Mouse (Mus musculus) lung, embryonic 14.5 days (tissue): ENCODE results near the gene Gm1113. TPM values are rescaled to one million over a fixed set of nuclear protein-coding genes. Genes with fewer than 3 reads are reported as not detected.

ENCODE experiments used
- ATAC-seq: fragments of 200-750 bp; cut with Nextera tagmentation; 2 replicates; pipeline ENCODE4 v1.8.0; 2017; ENCODE audit warnings: mild to moderate bottlenecking, moderate TSS enrichment, moderate library complexity; ENCODE audit not compliant: insufficient read depth
- DNase-seq: peaks from one replicate; pipeline ENCODE4 v3.0.0-alpha.2; 2015
- H3K27ac ChIP-seq: fragments of 300-500 bp; sonication (generic); 2 replicates; pipeline ENCODE4 v1.5.1; 2014; ENCODE audit warnings: low read depth, mild to moderate bottlenecking, moderate library complexity
- H3K27me3 ChIP-seq: fragments of 300-500 bp; sonication (generic); 2 replicates; pipeline ENCODE4 v1.6.1; 2014; ENCODE audit warnings: low read length, control low read depth; ENCODE audit not compliant: insufficient read depth
- H3K36me3 ChIP-seq: fragments of 300-500 bp; sonication (generic); 2 replicates; pipeline ENCODE4 v1.6.1; 2014; ENCODE audit warnings: control low read depth; ENCODE audit not compliant: insufficient read depth
- H3K4me1 ChIP-seq: fragments of 300-500 bp; sonication (generic); 2 replicates; pipeline ENCODE4 v1.6.1; 2014; ENCODE audit warnings: antibody characterized with exemption, control low read depth; ENCODE audit not compliant: insufficient read depth
- H3K4me2 ChIP-seq: fragments of 300-500 bp; sonication (generic); 2 replicates; pipeline ENCODE4 v1.6.1; 2014; ENCODE audit warnings: mild to moderate bottlenecking
- H3K4me3 ChIP-seq: fragments of 300-500 bp; sonication (generic); 2 replicates; pipeline ENCODE4 v1.5.1; 2014; ENCODE audit warnings: low read depth, low read length
- H3K9ac ChIP-seq: fragments of 300-500 bp; sonication (generic); 2 replicates; pipeline ENCODE4 v1.6.1; 2014
- H3K9me3 ChIP-seq: fragments of 300-500 bp; sonication (generic); 2 replicates; pipeline ENCODE4 v1.6.1; 2016; ENCODE audit warnings: low read depth, low read length, control low read depth
- CTCF ChIP-seq: IDR thresholded peaks from 2 replicates; pipeline ENCODE4 v1.5.1; 2016; ENCODE audit warnings: antibody characterized with exemption, low read depth
- WGBS: fragments of 180-500 bp; shearing (Covaris S2); extraction: QIAGEN DNeasy Blood & Tissue Kit; methylation state at CpG from one replicate; pipeline ENCODE4 v1.1.7; 2014; 5-methylcytosine and 5-hydroxymethylcytosine counted together
- polyA plus RNA-seq: library from polyadenylated mRNA; unstranded; fragments of >200 nt; fragmentation: Nextera tagmentation; extraction: Ambion mirVana; gene quantifications from 2 replicates; pipeline ENCODE4 v1.2.1, GENCODE M21; 2014

The Gm1113 gene
- polyA plus RNA-seq, result not detected in 2 replicates

DNA sequence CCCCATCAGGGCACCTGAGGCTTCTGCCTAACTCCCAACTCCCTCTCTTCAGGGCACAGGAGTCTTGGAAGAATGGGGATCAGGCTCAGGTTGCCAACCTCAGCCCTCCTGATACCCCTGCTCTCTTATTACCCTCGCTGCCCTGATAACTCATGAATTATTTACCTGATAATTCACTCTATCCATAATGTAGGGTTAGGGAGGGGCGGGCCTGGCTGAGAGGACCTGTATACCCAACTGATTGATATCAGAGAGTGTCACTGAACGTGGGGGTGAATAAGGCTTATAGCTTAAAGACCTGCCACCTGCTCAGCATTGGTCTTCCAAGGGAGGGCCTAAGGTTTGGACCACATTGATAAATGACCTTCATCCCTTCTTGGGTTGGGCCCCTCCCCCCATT lies at the start of gene Gm1113:
TSS of gene Gm1113 (minus strand) at position 101 of the 400 bp plus-strand sequence.
- no peak for ATAC-seq

GRCm38 (mm10) chr9:35564536-35565240 lies 46.6 kb upstream of the Gm1113 start:
- WGBS, result 88% methylated on average over 5 of the region's 5 CpGs
- Histone ChIP-seq H3K27me3 (no peaks in the 10 kb centered on the region), H3K36me3 (peaks cover 58% of the 10 kb centered on the region), H3K27ac (peak overlapping the region; percentile 36; the same call in 1 of the 2 replicates), H3K4me1 (0 out of 2 replicates have a peak, but pooled peaks cover 5% of the 10 kb centered on the region), H3K4me2 (no peak overlapping the region), H3K9me3 (no peaks in the 10 kb centered on the region), H3K9ac (no peak overlapping the region), H3K4me3 (no peak overlapping the region)
- no peak for ATAC-seq
- no peak for DNase-seq
- TF ChIP-seq CTCF, result no peak

More for the DNA sequence above, at the start of gene Gm1113:
- Histone ChIP-seq H3K9ac (no peak within 1 kb of the TSS), H3K27me3 (no peaks in the 10 kb centered on the region), H3K9me3 (no peaks in the 10 kb centered on the region), H3K4me2 (no peak within 1 kb of the TSS), H3K4me1 (no peaks in the 10 kb centered on the region; the same call in 1 of the 2 replicates), H3K36me3 (no peaks in the 10 kb centered on the region), H3K4me3 (no peak within 1 kb of the TSS), H3K27ac (no peak within 1 kb of the TSS)
- DNase-seq, result no peak
- TF ChIP-seq CTCF, result no peak
- WGBS, result 61% methylated on average over 3 of the region's 3 CpGs

DNA sequence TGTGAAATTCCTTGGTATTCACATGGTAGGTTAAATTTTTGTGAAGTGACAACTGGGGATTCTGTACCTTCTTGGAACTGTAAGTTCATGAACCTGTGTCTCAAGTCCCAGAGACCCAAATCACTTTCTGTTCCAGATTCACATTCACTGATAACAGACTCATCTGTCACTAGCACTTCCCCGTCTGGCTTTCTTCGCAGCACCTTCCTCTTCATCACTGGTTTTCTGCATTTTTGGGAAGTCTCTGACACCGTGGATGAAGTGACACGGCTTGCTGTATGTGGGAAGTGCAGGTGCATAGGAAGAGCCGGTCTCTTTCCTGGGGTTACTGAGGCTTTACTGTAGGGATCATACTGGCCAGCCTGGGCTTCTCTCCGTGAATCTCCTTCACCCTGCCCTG lies 43.5 kb upstream of the Gm1113 start:
- no peak for TF ChIP-seq CTCF
- WGBS, result 84% methylated on average over 6 of the region's 6 CpGs
- Histone ChIP-seq H3K27ac (no peak overlapping the region), H3K4me1 (0 out of 2 replicates have a peak, but pooled peaks cover 5% of the 10 kb centered on the region), H3K9ac (no peak overlapping the region), H3K4me2 (no peak overlapping the region), H3K9me3 (no peaks in the 10 kb centered on the region), H3K36me3 (peaks cover 43% of the 10 kb centered on the region), H3K4me3 (no peak overlapping the region), H3K27me3 (0 out of 2 replicates have a peak, but pooled peaks cover 5% of the 10 kb centered on the region)
- ATAC-seq (no peak), DNase-seq (no peak)

GRCm38 (mm10) chr9:35561076-35561475 lies 43.0 kb upstream of the Gm1113 start:
- no peak for TF ChIP-seq CTCF
- Histone ChIP-seq H3K9me3 (no peaks in the 10 kb centered on the region), H3K4me3 (no peak overlapping the region), H3K4me1 (0 out of 2 replicates have a peak, but pooled peaks cover 5% of the 10 kb centered on the region), H3K9ac (no peak overlapping the region), H3K27me3 (0 out of 2 replicates have a peak, but pooled peaks cover 5% of the 10 kb centered on the region), H3K4me2 (no peak overlapping the region), H3K27ac (no peak overlapping the region), H3K36me3 (peaks cover 38% of the 10 kb centered on the region)
- DNase-seq (no peak), ATAC-seq (no peak)
- WGBS, result 94% methylated on average over 11 of the region's 11 CpGs

GRCm38 (mm10) chr9:35559009-35559890 lies 41.2 kb upstream of the Gm1113 start:
- Histone ChIP-seq H3K27ac (0 out of 2 replicates have a peak overlapping the region, but pooled peaks have one; percentile 15), H3K4me3 (peak overlapping the region; percentile 53), H3K36me3 (peaks cover 22% of the 10 kb centered on the region), H3K4me1 (0 out of 2 replicates have a peak, but pooled peaks cover 5% of the 10 kb centered on the region), H3K9me3 (no peaks in the 10 kb centered on the region), H3K27me3 (0 out of 2 replicates have a peak, but pooled peaks cover 5% of the 10 kb centered on the region), H3K4me2 (peak overlapping the region; percentile 96), H3K9ac (peak overlapping the region; percentile 56)
- 2% methylated on average over 31 of the region's 31 CpGs for WGBS
- DNase-seq (peak; percentile 95), ATAC-seq (peak; percentile 91)
- no peak for TF ChIP-seq CTCF

GRCm38 (mm10) chr9:35558257-35559008 lies 40.4 kb upstream of the Gm1113 start, which contains the start of the genes Ddx25 and Pus3:
Gene Ddx25, minus strand, starts transcription at chr9:35558528.
Gene Pus3, plus strand, starts transcription at chr9:35558595.
- Histone ChIP-seq H3K4me3 (peak within 1 kb of the TSS; percentile 53), H3K27ac (0 out of 2 replicates have a peak within 1 kb of the TSS, but pooled peaks have one; percentile 15), H3K4me2 (peak within 1 kb of the TSS; percentile 96), H3K9ac (peak within 1 kb of the TSS; percentile 56), H3K9me3 (no peaks in the 10 kb centered on the region), H3K36me3 (peaks cover 19% of the 10 kb centered on the region), H3K4me1 (0 out of 2 replicates have a peak, but pooled peaks cover 5% of the 10 kb centered on the region), H3K27me3 (0 out of 2 replicates have a peak, but pooled peaks cover 5% of the 10 kb centered on the region)
- ATAC-seq (peak; percentile 72), DNase-seq (peak; percentile 65)
- WGBS, result under 1% methylated on average over 59 of the region's 59 CpGs
- TF ChIP-seq CTCF, result no peak
